Mouse (Mus musculus): ENCODE measurements around the gene Ubr1. TPM values are rescaled to one million over a fixed set of nuclear protein-coding genes. Genes with fewer than 3 reads are reported as not detected.

The Ubr1 gene
- polyA plus RNA-seq, 1 experiment from 2014 or later: 33.4 TPM

- no peaks in the 10 kb centered on the region for H3K9me3 ChIP-seq (ENCODE audit: control insufficient read depth, low read length)
- no peak overlapping the region for H3K4me2 ChIP-seq (ENCODE audit: low read length)
- H3K4me3 ChIP-seq (ENCODE audit: low read length): no peak overlapping the region
- H3K36me3 ChIP-seq (ENCODE audit: control insufficient read depth, insufficient read depth, low read length): peaks cover 28% of the 10 kb centered on the region
- H3K27ac ChIP-seq (ENCODE audit: low read depth, low read length): no peak overlapping the region
- no peak overlapping the region for H3K9ac ChIP-seq (ENCODE audit: low read depth, low read length)
- ATAC-seq: no peak
- no peaks in the 10 kb centered on the region for H3K27me3 ChIP-seq (replicated peaks; ENCODE audit: control insufficient read depth, insufficient read depth, low read length)
- no peaks in the 10 kb centered on the region for H3K4me1 ChIP-seq (ENCODE audit: control insufficient read depth, insufficient read depth, low read depth, low read length)
- WGBS: 92% methylated on average over 5 of the region's 5 CpGs
These were observed 82.9 kb downstream of the Ubr1 start for GRCm38 (mm10) chr2:120887601-120888000.

GRCm38 (mm10) chr2:120873192-120873591 lies 97.3 kb downstream of the Ubr1 start:
- ATAC-seq: no peak
- H3K9ac ChIP-seq (ENCODE audit: low read depth, low read length): no peak overlapping the region
- no peak overlapping the region for H3K4me3 ChIP-seq (ENCODE audit: low read length)
- H3K9me3 ChIP-seq (ENCODE audit: control insufficient read depth, low read length): no peaks in the 10 kb centered on the region
- peaks cover 34% of the 10 kb centered on the region for H3K36me3 ChIP-seq (ENCODE audit: control insufficient read depth, insufficient read depth, low read length)
- 90% methylated on average over 2 of the region's 2 CpGs for WGBS
- no peaks in the 10 kb centered on the region for H3K4me1 ChIP-seq (ENCODE audit: control insufficient read depth, insufficient read depth, low read depth, low read length)
- H3K27ac ChIP-seq (ENCODE audit: low read depth, low read length): no peak overlapping the region
- H3K27me3 ChIP-seq (replicated peaks; ENCODE audit: control insufficient read depth, insufficient read depth, low read length): no peaks in the 10 kb centered on the region
- H3K4me2 ChIP-seq (ENCODE audit: low read length): no peak overlapping the region

GRCm38 (mm10) chr2:120871447-120872336 lies 98.8 kb downstream of the Ubr1 start:
- ATAC-seq: no peak
- Histone ChIP-seq H3K4me3 (ENCODE audit: low read length) (no peak overlapping the region), H3K4me1 (ENCODE audit: control insufficient read depth, insufficient read depth, low read depth, low read length) (no peaks in the 10 kb centered on the region), H3K36me3 (ENCODE audit: control insufficient read depth, insufficient read depth, low read length) (peaks cover 35% of the 10 kb centered on the region), H3K9me3 (ENCODE audit: control insufficient read depth, low read length) (no peaks in the 10 kb centered on the region), H3K4me2 (ENCODE audit: low read length) (no peak overlapping the region), H3K27ac (ENCODE audit: low read depth, low read length) (no peak overlapping the region), H3K9ac (ENCODE audit: low read depth, low read length) (no peak overlapping the region), H3K27me3 (replicated peaks; ENCODE audit: control insufficient read depth, insufficient read depth, low read length) (no peaks in the 10 kb centered on the region)
- 71% methylated on average over 9 of the region's 9 CpGs for WGBS

- Histone ChIP-seq H3K9me3 (ENCODE audit: control insufficient read depth, low read length) (no peaks in the 10 kb centered on the region), H3K4me2 (ENCODE audit: low read length) (no peak overlapping the region), H3K27ac (ENCODE audit: low read depth, low read length) (no peak overlapping the region), H3K4me1 (ENCODE audit: control insufficient read depth, insufficient read depth, low read depth, low read length) (no peaks in the 10 kb centered on the region), H3K4me3 (ENCODE audit: low read length) (no peak overlapping the region), H3K9ac (ENCODE audit: low read depth, low read length) (no peak overlapping the region), H3K27me3 (replicated peaks; ENCODE audit: control insufficient read depth, insufficient read depth, low read length) (no peaks in the 10 kb centered on the region), H3K36me3 (ENCODE audit: control insufficient read depth, insufficient read depth, low read length) (peaks cover 32% of the 10 kb centered on the region)
- no peak for ATAC-seq
- 92% methylated on average over 5 of the region's 5 CpGs for WGBS
These were observed 103.2 kb downstream of the Ubr1 start for GRCm38 (mm10) chr2:120867336-120867735.

- 27% methylated on average over 1 of the region's 1 CpGs for WGBS
- H3K36me3 ChIP-seq (ENCODE audit: control insufficient read depth, insufficient read depth, low read length): peaks cover 37% of the 10 kb centered on the region
- no peak overlapping the region for H3K9ac ChIP-seq (ENCODE audit: low read depth, low read length)
- no peaks in the 10 kb centered on the region for H3K4me1 ChIP-seq (ENCODE audit: control insufficient read depth, insufficient read depth, low read depth, low read length)
- H3K27ac ChIP-seq (ENCODE audit: low read depth, low read length): no peak overlapping the region
- H3K27me3 ChIP-seq (replicated peaks; ENCODE audit: control insufficient read depth, insufficient read depth, low read length): no peaks in the 10 kb centered on the region
- no peak overlapping the region for H3K4me2 ChIP-seq (ENCODE audit: low read length)
- H3K4me3 ChIP-seq (ENCODE audit: low read length): no peak overlapping the region
- H3K9me3 ChIP-seq (ENCODE audit: control insufficient read depth, low read length): no peaks in the 10 kb centered on the region
- no peak for ATAC-seq
These were observed 104.0 kb downstream of the Ubr1 start for GRCm38 (mm10) chr2:120866561-120866960.

- ATAC-seq: no peak
- Histone ChIP-seq H3K4me1 (ENCODE audit: control insufficient read depth, insufficient read depth, low read depth, low read length) (no peaks in the 10 kb centered on the region), H3K4me2 (ENCODE audit: low read length) (no peak overlapping the region), H3K4me3 (ENCODE audit: low read length) (no peak overlapping the region), H3K9ac (ENCODE audit: low read depth, low read length) (no peak overlapping the region), H3K27ac (ENCODE audit: low read depth, low read length) (no peak overlapping the region), H3K36me3 (ENCODE audit: control insufficient read depth, insufficient read depth, low read length) (peaks cover 31% of the 10 kb centered on the region), H3K9me3 (ENCODE audit: control insufficient read depth, low read length) (no peaks in the 10 kb centered on the region), H3K27me3 (replicated peaks; ENCODE audit: control insufficient read depth, insufficient read depth, low read length) (no peaks in the 10 kb centered on the region)
- WGBS: 100% methylated on average over 1 of the region's 1 CpGs
These were observed 107.1 kb downstream of the Ubr1 start for GRCm38 (mm10) chr2:120863389-120863788.

GRCm38 (mm10) chr2:120860699-120861098 lies 109.8 kb downstream of the Ubr1 start:
- no peak overlapping the region for H3K4me2 ChIP-seq (ENCODE audit: low read length)
- H3K36me3 ChIP-seq (ENCODE audit: control insufficient read depth, insufficient read depth, low read length): peaks cover 21% of the 10 kb centered on the region
- 87% methylated on average over 1 of the region's 1 CpGs for WGBS
- no peak overlapping the region for H3K9ac ChIP-seq (ENCODE audit: low read depth, low read length)
- H3K9me3 ChIP-seq (ENCODE audit: control insufficient read depth, low read length): no peaks in the 10 kb centered on the region
- no peaks in the 10 kb centered on the region for H3K27me3 ChIP-seq (replicated peaks; ENCODE audit: control insufficient read depth, insufficient read depth, low read length)
- H3K4me1 ChIP-seq (ENCODE audit: control insufficient read depth, insufficient read depth, low read depth, low read length): no peaks in the 10 kb centered on the region
- ATAC-seq: no peak
- no peak overlapping the region for H3K27ac ChIP-seq (ENCODE audit: low read depth, low read length)
- H3K4me3 ChIP-seq (ENCODE audit: low read length): no peak overlapping the region

- 83% methylated on average over 3 of the region's 3 CpGs for WGBS
- no peak overlapping the region for H3K4me2 ChIP-seq (ENCODE audit: low read length)
- no peaks in the 10 kb centered on the region for H3K4me1 ChIP-seq (ENCODE audit: control insufficient read depth, insufficient read depth, low read depth, low read length)
- H3K9me3 ChIP-seq (ENCODE audit: control insufficient read depth, low read length): no peaks in the 10 kb centered on the region
- ATAC-seq: no peak
- H3K9ac ChIP-seq (ENCODE audit: low read depth, low read length): no peak overlapping the region
- peaks cover 12% of the 10 kb centered on the region for H3K36me3 ChIP-seq (ENCODE audit: control insufficient read depth, insufficient read depth, low read length)
- no peaks in the 10 kb centered on the region for H3K27me3 ChIP-seq (replicated peaks; ENCODE audit: control insufficient read depth, insufficient read depth, low read length)
- no peak overlapping the region for H3K4me3 ChIP-seq (ENCODE audit: low read length)
- no peak overlapping the region for H3K27ac ChIP-seq (ENCODE audit: low read depth, low read length)
These were observed 112.4 kb downstream of the Ubr1 start for GRCm38 (mm10) chr2:120858131-120858530.

GRCm38 (mm10) chr2:120853151-120853550 lies 117.4 kb downstream of the Ubr1 start:
- Histone ChIP-seq H3K9me3 (ENCODE audit: control insufficient read depth, low read length) (no peaks in the 10 kb centered on the region), H3K27ac (ENCODE audit: low read depth, low read length) (no peak overlapping the region), H3K4me3 (ENCODE audit: low read length) (no peak overlapping the region), H3K4me1 (ENCODE audit: control insufficient read depth, insufficient read depth, low read depth, low read length) (no peaks in the 10 kb centered on the region; the same call in 1 of the 2 replicates), H3K9ac (ENCODE audit: low read depth, low read length) (no peak overlapping the region), H3K27me3 (replicated peaks; ENCODE audit: control insufficient read depth, insufficient read depth, low read length) (no peaks in the 10 kb centered on the region), H3K36me3 (ENCODE audit: control insufficient read depth, insufficient read depth, low read length) (no peaks in the 10 kb centered on the region), H3K4me2 (ENCODE audit: low read length) (no peak overlapping the region)
- ATAC-seq: no peak
- 91% methylated on average over 3 of the region's 3 CpGs for WGBS

Measured in hindbrain, embryonic 16.5 days (tissue).